Mouse (Mus musculus): ENCODE data around the gene Iqschfp.

GRCm38 (mm10) chr3:68428081-68428480 is 536.0 kb downstream of the Iqschfp start:
- TF ChIP-seq POLR2A (IDR thresholded peaks at IDR 0.05; ENCODE audit: borderline replicate concordance, extremely low read depth, insufficient read depth, insufficient read length, poor library complexity, severe bottlenecking) (no peak), CTCF (IDR thresholded peaks at IDR 0.05; ENCODE audit: borderline replicate concordance, extremely low read depth, insufficient read depth, insufficient read length) (no peak)

Data from brain, embryonic 14.5 days (tissue).